ENCODE assay signal across 14 mouse cellular contexts in genomic region chr2:18901133-18901532, GRCm38 (mm10).
"Had no signal": no experiment of that assay in that cellular context is flagged by ENCODE, and none has a peak within 500 bp of the region (broad histone marks: within the 10 kb centered on the region; RNA-seq: fewer than 3 reads in every experiment).

No protein-coding gene starts in this region.

- DNase-seq: kidney, adult 2 months; kidney, postnatal 25 days; layer of hippocampus, adult 9-11 months; left cerebral cortex, postnatal 4 days; liver, postnatal 0 days; lung, postnatal 10 days; lung, postnatal 36 days; right cerebral cortex, adult 18-20 months; right cerebral cortex, postnatal 14 days; right cerebral cortex, postnatal 4 days; thymus, adult 18-20 months; thymus, postnatal 25 days had no signal

- ATAC-seq: intestine, postnatal 0 days; liver, postnatal 0 days; midbrain, embryonic 15.5 days had no signal
